Mouse (Mus musculus) midbrain, embryonic 10.5 days (tissue): ENCODE measurements around the gene Olfr1044. TPM values are rescaled to one million over a fixed set of nuclear protein-coding genes. Genes with fewer than 3 reads are reported as not detected.

Experiments
- polyA plus RNA-seq: library from polyadenylated mRNA; unstranded; fragments of >200 nt; fragmentation: Nextera tagmentation; extraction: Ambion mirVana; gene quantifications from 2 replicates; pipeline ENCODE4 v1.2.1, GENCODE M21; 2016

Gene Olfr1044
- polyA plus RNA-seq, 1 experiment from 2014 or later: not detected

Other genes with a start within 250 kb of the Olfr1044 start
- not detected in 2 replicates for gene Olfr1028, start 227.4 kb downstream of the Olfr1044 start, polyA plus RNA-seq
- gene Olfr1029, start 203.9 kb downstream of the Olfr1044 start, polyA plus RNA-seq: not detected in 2 replicates
- gene Olfr1030, start 198.5 kb downstream of the Olfr1044 start, polyA plus RNA-seq: not detected in 2 replicates
- not detected in 2 replicates for gene Olfr1031, start 187.5 kb downstream of the Olfr1044 start, polyA plus RNA-seq
- gene Olfr1032, start 172.3 kb downstream of the Olfr1044 start, polyA plus RNA-seq: not detected in 2 replicates
- not detected in 2 replicates for gene Olfr1033, start 157.2 kb downstream of the Olfr1044 start, polyA plus RNA-seq
- not detected in 2 replicates for gene Olfr1034, start 132.0 kb downstream of the Olfr1044 start, polyA plus RNA-seq
- not detected in 2 replicates for gene Olfr1036, start 103.8 kb downstream of the Olfr1044 start, polyA plus RNA-seq
- gene Olfr1037, start 90.4 kb downstream of the Olfr1044 start, polyA plus RNA-seq: not detected in 2 replicates
- gene Olfr1039, start 41.9 kb downstream of the Olfr1044 start, polyA plus RNA-seq: not detected in 2 replicates
- not detected in 2 replicates for gene Olfr1040, start 31.1 kb downstream of the Olfr1044 start, polyA plus RNA-seq
- not detected in 2 replicates for gene Olfr1042, start 16.0 kb downstream of the Olfr1044 start, polyA plus RNA-seq
- gene Olfr1043, start 10.3 kb downstream of the Olfr1044 start, polyA plus RNA-seq: not detected in 2 replicates
- not detected in 2 replicates for gene Olfr52, start 7.9 kb upstream of the Olfr1044 start, polyA plus RNA-seq
- gene Olfr1045, start 25.2 kb upstream of the Olfr1044 start, polyA plus RNA-seq: not detected in 2 replicates
- not detected in 2 replicates for gene Olfr1046, start 41.5 kb upstream of the Olfr1044 start, polyA plus RNA-seq
- not detected in 2 replicates for gene Olfr1047, start 53.6 kb upstream of the Olfr1044 start, polyA plus RNA-seq
- gene Olfr1048, start 62.5 kb upstream of the Olfr1044 start, polyA plus RNA-seq: not detected in 2 replicates
- not detected in 2 replicates for gene Olfr1049, start 80.5 kb upstream of the Olfr1044 start, polyA plus RNA-seq
- not detected in 2 replicates for gene Olfr1051, start 101.3 kb upstream of the Olfr1044 start, polyA plus RNA-seq
- gene Olfr1052, start 114.6 kb upstream of the Olfr1044 start, polyA plus RNA-seq: not detected in 2 replicates
- gene Olfr1053, start 137.5 kb upstream of the Olfr1044 start, polyA plus RNA-seq: not detected in 2 replicates
- gene Olfr1054, start 157.6 kb upstream of the Olfr1044 start, polyA plus RNA-seq: not detected in 2 replicates
- gene Olfr1055, start 172.5 kb upstream of the Olfr1044 start, polyA plus RNA-seq: not detected in 2 replicates
- not detected in 2 replicates for gene Olfr1056, start 184.6 kb upstream of the Olfr1044 start, polyA plus RNA-seq
- not detected in 2 replicates for gene Olfr1057, start 200.6 kb upstream of the Olfr1044 start, polyA plus RNA-seq
- gene Olfr1058, start 210.7 kb upstream of the Olfr1044 start, polyA plus RNA-seq: not detected in 2 replicates
- not detected in 2 replicates for gene Olfr1061, start 236.2 kb upstream of the Olfr1044 start, polyA plus RNA-seq
- not detected in 2 replicates for gene Olfr1062, start 248.9 kb upstream of the Olfr1044 start, polyA plus RNA-seq